Mouse (Mus musculus) layer of hippocampus, adult 18-20 months (tissue): ENCODE results near the gene Cep57. TPM values are rescaled to one million over a fixed set of nuclear protein-coding genes. Genes with fewer than 3 reads are reported as not detected.

Source experiments
- DNase-seq, 2 experiments: peaks; one replicate each; pipeline ENCODE4 v3.0.0; 2022; ENCODE audit warnings: low spot score in 2 of 2
- long read RNA-seq: library from polyadenylated mRNA; stranded (forward); transcript quantifications from one replicate; pipeline ENCODE4 v2.0.0, GENCODE M21; 2021
- total RNA-seq, 2 experiments: library from RNA; stranded (reverse); gene quantifications; 2 replicates each; pipeline ENCODE4 v1.2.3; 2021

The Cep57 gene
- 10 to 100 TPM; 17.7 to 18.9 TPM for total RNA-seq
- long read RNA-seq, partial matches to known transcripts = 0 of 5 reads
- long read RNA-seq, other reads (novel, unspliced or antisense) = 4 of 5 reads

DNA sequence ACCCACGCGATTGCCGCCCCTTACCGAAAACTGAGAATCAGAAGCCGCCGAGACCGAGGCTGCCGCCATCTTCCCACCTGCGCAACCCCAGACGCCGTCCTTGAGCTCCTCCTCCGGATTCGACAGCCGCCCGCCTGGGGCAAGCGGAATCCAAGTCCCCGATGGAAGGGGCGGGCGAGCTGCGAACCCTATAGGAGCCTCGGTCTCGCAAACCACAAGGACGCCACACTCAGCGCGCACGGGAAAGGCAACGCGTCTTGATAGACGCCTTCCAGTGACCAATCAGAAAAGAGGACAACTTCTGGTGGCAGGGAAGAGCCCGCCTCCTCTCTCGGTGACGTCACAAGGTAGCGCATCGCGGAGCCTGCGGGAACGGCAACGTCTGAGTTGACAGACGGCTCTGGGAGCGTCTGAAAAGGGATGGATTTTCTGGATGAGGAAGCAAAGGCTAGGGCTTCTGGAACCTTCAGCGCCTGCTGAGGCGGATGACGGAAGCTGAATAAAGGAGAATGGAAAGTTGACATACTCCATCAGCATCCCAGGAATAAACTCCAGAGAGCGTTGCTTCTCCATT, at the start of gene Cep57:
Gene Cep57, minus strand, starts transcription at position 276 of the 574 bp plus-strand sequence.
- peak; percentile 96 to 99 for DNase-seq

GRCm38 (mm10) chr9:13875340-13875739, 48.4 kb upstream of the Cep57 start:
- no peak for DNase-seq

- no peak for DNase-seq
Observed at GRCm38 (mm10) chr9:13874359-13874758, 47.5 kb upstream of the Cep57 start.

DNA sequence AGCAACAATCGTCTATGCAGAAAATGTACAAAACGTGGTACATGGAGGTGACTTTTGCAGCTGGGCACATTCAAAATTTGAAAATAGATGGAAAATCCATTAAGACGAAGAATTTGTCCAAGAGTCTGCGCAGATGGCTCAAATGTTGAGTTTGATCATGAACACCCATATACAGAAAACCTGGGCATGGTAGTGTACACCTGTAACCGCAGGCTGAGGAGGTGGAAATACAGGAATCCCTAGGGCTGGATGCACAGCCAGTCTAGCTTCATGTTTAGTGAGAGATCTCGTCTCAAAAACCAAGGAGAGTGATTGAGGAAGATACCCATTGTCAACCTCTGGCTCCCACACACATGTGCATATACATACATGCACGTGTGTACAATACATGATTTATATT, 44.7 kb upstream of the Cep57 start:
- DNase-seq = no peak

- no peak for DNase-seq
Observed at GRCm38 (mm10) chr9:13867646-13868045, 40.7 kb upstream of the Cep57 start.

DNA sequence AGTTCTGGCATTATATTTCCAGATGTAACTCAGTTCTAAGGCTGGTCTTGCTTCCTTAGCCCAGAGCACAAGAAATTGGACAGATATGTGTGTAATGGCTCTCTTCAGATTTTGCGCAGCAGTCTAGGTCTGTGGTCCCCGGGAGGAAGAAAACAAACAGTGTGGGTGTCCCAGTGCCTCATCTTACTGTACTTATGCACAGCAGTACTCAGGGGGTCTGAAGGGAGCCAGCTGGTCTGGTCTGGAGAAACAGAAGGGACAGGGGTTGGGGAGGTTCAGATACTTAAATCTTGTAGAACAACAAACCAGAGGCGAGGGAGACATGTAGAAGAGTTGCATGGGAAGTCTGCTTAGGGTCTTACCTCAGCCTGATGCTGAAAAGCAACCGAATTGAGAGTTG, 29.9 kb upstream of the Cep57 start:
- no peak for DNase-seq

GRCm38 (mm10) chr9:13856247-13856646, 29.3 kb upstream of the Cep57 start:
- DNase-seq = no peak

GRCm38 (mm10) chr9:13853876-13854275, 27.0 kb upstream of the Cep57 start:
- DNase-seq = no peak

DNA sequence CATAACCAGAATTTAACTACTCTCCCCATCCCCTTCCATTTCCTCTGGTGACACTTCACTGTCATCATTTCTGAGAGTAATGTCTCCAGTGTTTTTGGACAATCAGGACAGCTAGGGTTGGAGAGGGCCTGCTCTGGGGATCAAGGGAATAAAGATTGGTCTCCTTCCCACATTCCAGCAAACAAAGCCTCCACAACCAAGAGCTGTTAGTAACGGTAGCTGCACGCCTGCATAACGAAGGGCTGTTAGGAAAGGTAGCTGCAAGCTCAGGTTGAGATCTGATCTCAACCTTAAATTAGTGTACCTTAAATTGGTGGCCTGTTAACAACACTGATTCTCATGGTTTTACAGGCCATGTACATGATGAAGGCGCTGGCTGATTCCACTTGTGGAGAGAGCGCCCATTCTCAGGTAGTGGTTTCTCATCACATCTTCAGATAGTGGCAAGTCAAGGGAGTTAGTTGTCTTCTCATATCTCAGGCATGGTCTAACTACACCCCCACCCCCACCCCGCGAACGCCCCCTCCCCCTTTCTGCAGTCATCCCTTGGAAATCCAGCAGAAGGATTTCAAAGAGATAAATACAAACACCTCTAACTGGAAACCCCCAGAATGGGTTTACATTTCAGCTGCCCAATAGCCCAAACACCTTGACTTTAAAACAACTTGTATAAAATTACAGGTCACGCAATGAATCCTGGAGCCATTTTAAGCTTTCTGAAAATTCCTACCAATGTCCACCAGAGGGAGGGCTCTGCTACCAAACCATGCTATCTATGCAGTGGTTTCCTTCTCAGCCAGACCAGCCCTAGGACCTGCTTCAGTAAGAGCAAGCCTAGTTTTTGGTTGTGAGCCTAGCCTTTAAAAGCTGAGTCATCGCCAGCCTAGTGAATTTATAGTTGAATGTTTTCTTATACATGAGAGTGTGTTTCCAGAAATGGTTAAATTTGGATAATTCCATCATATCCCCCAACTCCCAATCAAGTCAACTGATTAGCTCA, 21.9 kb upstream of the Cep57 start:
- DNase-seq = peak; percentile 9 to 47

DNA sequence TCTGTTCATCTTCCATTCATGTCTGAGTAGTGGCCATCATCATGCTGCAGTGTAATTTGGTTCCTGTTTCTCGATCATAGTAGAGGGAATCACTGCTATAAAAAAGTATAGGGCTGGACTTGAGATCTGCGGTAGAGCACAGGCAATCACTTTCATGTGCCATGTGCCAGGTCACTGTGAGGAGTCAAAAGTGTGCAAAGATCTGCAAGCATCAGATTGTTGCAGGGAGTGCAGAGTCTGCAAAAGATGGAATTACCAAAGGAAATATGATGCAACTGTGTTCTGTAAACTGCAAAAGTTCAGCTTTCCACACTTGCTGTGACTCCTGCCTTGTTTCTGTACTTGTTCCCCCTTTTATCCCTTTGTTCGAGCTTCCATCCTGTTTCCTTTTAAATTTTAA, 20.7 kb upstream of the Cep57 start:
- DNase-seq = no peak

DNA sequence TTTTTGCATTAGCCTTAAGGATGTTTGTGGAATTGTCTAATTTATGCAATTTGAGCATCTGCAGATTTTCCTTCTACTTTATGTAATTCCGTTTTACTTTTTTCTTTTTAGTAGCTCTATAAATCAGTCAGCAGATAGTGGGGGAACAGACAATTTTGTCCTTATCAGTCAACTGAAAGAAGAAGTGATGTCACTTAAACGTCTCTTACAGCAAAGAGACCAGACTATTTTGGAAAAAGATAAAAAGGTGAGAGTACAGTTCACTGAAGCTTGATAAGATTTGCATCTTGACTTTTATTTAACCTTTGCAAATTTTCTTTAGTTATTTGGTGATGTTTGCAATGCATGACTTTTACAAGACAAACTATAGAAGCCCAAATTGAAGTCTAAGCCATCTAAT, 9.8 kb upstream of the Cep57 start:
- DNase-seq = no peak

- DNase-seq = no peak
Observed at GRCm38 (mm10) chr9:13835256-13835655, 8.3 kb upstream of the Cep57 start.

DNA sequence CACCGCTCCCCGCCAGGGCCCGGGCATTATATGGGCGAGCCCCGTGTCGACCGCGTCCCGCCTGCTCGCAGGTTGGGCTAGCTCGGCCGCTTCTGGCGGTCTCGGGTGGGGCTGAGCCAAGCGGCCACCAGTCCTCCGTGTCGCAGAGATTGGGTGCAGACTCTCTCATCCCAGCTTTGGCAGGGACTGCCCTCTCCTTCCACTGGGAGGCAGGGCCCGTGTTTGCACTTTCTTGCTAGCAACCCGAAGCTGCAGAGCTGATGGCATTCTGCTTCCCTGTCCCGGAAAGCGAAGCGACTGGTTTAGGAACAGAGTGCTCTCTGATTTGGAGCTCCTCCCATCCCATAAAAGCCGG, 1.2 kb upstream of the Cep57 start:
- no peak for DNase-seq

DNA sequence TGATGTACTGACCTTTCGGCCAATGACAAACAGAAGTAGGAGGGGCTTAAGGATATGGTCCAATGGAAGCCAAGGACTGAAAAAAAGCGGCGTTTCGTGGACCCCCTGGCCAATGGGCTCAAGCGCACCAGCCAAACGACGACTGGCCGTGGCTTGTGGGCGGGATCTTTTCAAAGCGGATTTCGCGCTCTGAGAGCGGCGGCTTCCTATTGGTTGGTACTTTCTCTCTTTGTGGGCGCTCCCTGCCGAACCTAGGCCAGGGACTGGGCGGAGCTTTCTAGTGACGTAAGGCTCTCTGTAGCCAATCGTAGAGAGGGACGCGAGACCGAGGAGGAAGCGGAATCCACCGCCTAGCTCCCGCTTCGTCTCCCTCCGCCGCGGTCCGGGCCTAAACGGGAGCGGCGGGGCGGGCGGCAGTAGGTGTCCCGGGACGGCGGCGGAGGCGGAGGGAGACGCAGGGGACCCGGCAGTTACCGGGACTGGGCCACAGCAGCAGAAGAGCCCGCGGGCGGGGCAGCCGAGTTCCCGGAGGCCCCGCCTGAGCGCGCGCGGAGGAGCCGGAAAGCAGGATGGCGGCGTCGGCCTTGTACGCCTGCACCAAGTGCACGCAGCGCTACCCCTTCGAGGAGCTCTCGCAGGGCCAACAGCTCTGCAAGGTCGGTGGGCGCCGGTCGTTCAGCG, 639 bp upstream of the Cep57 start, which contains the start of gene Fam76b:
Gene Fam76b, plus strand, starts transcription at position 311 of the 681 bp plus-strand sequence.
- peak; percentile 100 for DNase-seq

DNA sequence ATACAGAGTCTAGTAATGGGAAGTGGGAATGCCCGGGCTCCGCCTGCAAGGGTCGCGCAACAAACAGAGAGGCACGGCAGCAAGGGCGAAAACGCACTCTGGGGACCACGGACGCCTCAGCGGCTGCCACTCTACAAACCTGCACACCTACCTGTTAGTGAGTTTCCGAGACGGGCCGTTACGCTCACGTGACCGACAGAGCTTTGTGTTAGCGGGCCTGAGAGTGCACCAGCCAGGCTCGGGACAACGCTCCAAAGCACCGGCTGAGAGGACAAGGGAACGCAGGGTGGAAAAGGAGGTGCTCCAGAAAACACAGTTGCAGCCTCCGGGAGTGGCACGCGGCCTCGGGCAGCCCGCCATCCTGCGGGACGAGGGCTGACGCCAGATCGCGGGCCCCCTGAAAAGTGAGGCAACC, 509 bp downstream of the Cep57 start:
- no peak for DNase-seq

GRCm38 (mm10) chr9:13825896-13826295, 1.0 kb downstream of the Cep57 start:
- DNase-seq = no peak

- DNase-seq = no peak
Observed at GRCm38 (mm10) chr9:13820774-13821173, 6.1 kb downstream of the Cep57 start.

DNA sequence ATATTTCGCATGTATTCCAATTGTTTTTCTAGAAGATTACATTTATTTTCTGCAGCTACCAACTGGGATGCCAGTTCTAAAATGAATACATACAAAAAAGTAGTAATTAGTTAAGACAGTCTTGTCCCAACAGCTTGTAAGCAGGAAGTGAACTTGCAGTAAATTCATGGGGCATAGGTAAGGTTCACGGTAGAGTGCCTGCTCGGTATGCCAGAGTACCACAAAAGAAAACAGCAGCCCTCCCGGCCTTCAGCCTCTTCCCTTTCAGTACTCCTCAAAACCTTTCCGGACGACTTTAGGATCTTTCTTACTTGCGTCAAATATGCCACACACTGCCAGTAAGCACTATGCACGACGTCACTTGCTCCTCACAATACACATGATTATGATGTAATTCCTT, 8.5 kb downstream of the Cep57 start:
- DNase-seq = no peak

DNA sequence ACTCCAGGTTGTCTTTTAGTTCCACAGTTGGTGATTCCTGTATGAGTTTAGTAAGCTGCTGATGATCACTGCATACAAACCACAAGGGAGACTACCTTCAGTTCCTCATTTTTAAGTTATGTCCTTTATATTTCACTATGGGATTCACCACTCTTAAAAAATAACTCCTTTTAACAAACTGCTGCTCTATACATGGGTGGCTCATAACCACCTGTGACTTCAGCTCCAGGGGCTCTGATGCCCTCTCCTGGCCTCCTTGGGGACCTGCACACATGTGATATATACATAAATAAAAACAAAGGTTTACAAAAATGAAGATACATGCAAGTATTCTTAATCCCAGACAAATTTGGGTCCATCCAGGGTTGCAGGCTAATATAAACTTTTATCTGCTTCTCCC, 17.0 kb downstream of the Cep57 start:
- no peak for DNase-seq

DNA sequence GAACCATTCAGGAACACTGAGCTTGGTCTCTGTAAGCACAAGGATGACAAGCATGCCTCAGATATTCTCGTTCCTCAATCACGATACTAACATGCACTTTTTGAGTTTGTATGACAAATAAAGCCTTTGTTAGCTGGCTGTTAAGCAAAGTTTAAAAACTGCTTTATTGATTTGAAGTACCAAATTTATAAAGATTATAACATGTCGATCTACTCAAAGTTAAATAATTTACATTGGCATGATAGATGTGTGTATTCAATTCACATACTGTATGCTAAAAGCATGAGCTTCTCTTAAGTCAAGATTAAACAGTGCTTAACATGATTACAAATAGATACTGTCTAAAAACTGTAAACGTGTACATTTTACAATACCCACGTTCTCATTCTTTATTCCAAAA, 19.2 kb downstream of the Cep57 start:
- no peak for DNase-seq

- no peak for DNase-seq
Observed at GRCm38 (mm10) chr9:13806854-13807253, 20.1 kb downstream of the Cep57 start.

DNA sequence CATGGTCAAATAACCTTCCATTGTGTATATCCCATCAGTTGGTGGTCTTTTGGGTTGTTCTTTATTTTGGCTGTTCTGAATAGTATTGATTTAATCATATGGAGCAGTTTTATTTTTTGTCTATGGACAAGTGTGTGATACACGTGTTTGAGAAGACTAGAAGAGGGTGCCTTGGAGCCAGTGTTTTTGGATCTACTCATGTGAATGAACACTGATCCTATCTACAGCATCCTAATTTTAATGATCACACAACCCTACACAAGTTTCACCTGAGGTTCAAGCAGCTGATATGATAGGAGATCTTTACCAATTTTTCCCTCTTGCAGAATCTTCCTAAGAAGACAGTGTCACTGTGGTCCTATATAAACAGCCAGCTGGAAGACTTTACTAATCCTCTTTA, 22.4 kb downstream of the Cep57 start:
- no peak for DNase-seq
